Mouse (Mus musculus) intestine, embryonic 15.5 days (tissue): ENCODE results near the gene Ube2v1. TPM values are rescaled to one million over a fixed set of nuclear protein-coding genes. Genes with fewer than 3 reads are reported as not detected.

Experiments used
- ATAC-seq: fragments of 200-750 bp; cut with Nextera tagmentation; 2 replicates; pipeline ENCODE4 v1.8.0; 2017; ENCODE audit warnings: moderate TSS enrichment, moderate library complexity
- H3K27ac ChIP-seq: fragments of 300-500 bp; sonication (generic); 2 replicates; pipeline ENCODE4 v1.5.1; 2015; ENCODE audit warnings: mild to moderate bottlenecking, inconsistent platforms
- H3K27me3 ChIP-seq: fragments of 300-500 bp; sonication (generic); replicated peaks from 2 replicates; pipeline ENCODE4 v1.6.1; 2015; ENCODE audit warnings: inconsistent platforms
- H3K36me3 ChIP-seq: fragments of 300-500 bp; sonication (generic); 2 replicates; pipeline ENCODE4 v1.6.1; 2015; ENCODE audit warnings: inconsistent platforms
- H3K4me1 ChIP-seq: fragments of 300-500 bp; sonication (generic); replicated peaks from 2 replicates; pipeline ENCODE4 v1.6.1; 2015; ENCODE audit warnings: inconsistent platforms
- H3K4me2 ChIP-seq: fragments of 300-500 bp; sonication (generic); replicated peaks from 2 replicates; pipeline ENCODE4 v1.6.1; 2015; ENCODE audit warnings: mild to moderate bottlenecking, inconsistent platforms
- H3K4me3 ChIP-seq: fragments of 300-500 bp; sonication (generic); replicated peaks from 2 replicates; pipeline ENCODE4 v1.5.1; 2015; ENCODE audit warnings: inconsistent platforms
- H3K9ac ChIP-seq: fragments of 300-500 bp; sonication (generic); 2 replicates; pipeline ENCODE4 v1.6.1; 2015; ENCODE audit warnings: inconsistent platforms
- H3K9me3 ChIP-seq: fragments of 300-500 bp; sonication (generic); 2 replicates; pipeline ENCODE4 v1.6.1; 2016; ENCODE audit warnings: inconsistent platforms
- WGBS: fragments of 180-500 bp; shearing (Covaris S2); methylation state at CpG from one replicate; pipeline ENCODE4 v1.1.7; 2015; 5-methylcytosine and 5-hydroxymethylcytosine counted together
- polyA plus RNA-seq: library from polyadenylated mRNA; unstranded; fragments of >200 nt; fragmentation: Nextera tagmentation; extraction: Ambion mirVana; gene quantifications from 2 replicates; pipeline ENCODE4 v1.2.1, GENCODE M21; 2015

The Ube2v1 gene
- polyA plus RNA-seq, result 268 and 270 TPM in 2 replicates

GRCm38 (mm10) chr2:167631591-167632448, at the start of gene Ube2v1:
Gene Ube2v1, minus strand, starts transcription at chr2:167632095.
- H3K9ac ChIP-seq, result peak within 1 kb of the TSS; percentile 90

GRCm38 (mm10) chr2:167680657-167681056, 48.8 kb upstream of the Ube2v1 start:
- H3K9ac ChIP-seq, result no peak overlapping the region
- no peak for ATAC-seq
- 55% methylated on average over 5 of the region's 5 CpGs for WGBS
- H3K4me1 ChIP-seq, result 0 out of 2 replicates have a peak, but pooled peaks cover 2% of the 10 kb centered on the region
- no peaks in the 10 kb centered on the region for H3K36me3 ChIP-seq
- no peak overlapping the region for H3K4me2 ChIP-seq
- no peak overlapping the region for H3K4me3 ChIP-seq
- no peak overlapping the region for H3K27ac ChIP-seq
- H3K9me3 ChIP-seq, result no peaks in the 10 kb centered on the region
- no peaks in the 10 kb centered on the region for H3K27me3 ChIP-seq

More at GRCm38 (mm10) chr2:167631591-167632448, at the start of gene Ube2v1:
- ATAC-seq, result peak; percentile 92
- Histone ChIP-seq H3K27ac (peak within 1 kb of the TSS; percentile 94), H3K4me2 (peak within 1 kb of the TSS; percentile 76), H3K4me3 (peak within 1 kb of the TSS; percentile 87), H3K27me3 (no peaks in the 10 kb centered on the region), H3K9me3 (no peaks in the 10 kb centered on the region), H3K36me3 (peaks cover 5% of the 10 kb centered on the region; the same call in 1 of the 2 replicates), H3K4me1 (peaks cover 47% of the 10 kb centered on the region)
- under 1% methylated on average over 70 of the region's 87 CpGs for whole genome bisulfite sequencing

- Histone ChIP-seq H3K4me1 (0 out of 2 replicates have a peak, but pooled peaks cover 2% of the 10 kb centered on the region), H3K4me3 (no peak overlapping the region), H3K4me2 (no peak overlapping the region), H3K27ac (no peak overlapping the region), H3K36me3 (no peaks in the 10 kb centered on the region), H3K9ac (no peak overlapping the region), H3K9me3 (no peaks in the 10 kb centered on the region), H3K27me3 (no peaks in the 10 kb centered on the region)
- 2% methylated on average over 13 of the region's 13 CpGs for WGBS
- ATAC-seq, result peak; percentile 70
Measured at GRCm38 (mm10) chr2:167679902-167680430, 48.1 kb upstream of the Ube2v1 start.

- no peak overlapping the region for H3K9ac ChIP-seq
- 0 out of 2 replicates have a peak, but pooled peaks cover 2% of the 10 kb centered on the region for H3K4me1 ChIP-seq
- H3K4me3 ChIP-seq, result no peak overlapping the region
- ATAC-seq, result no peak
- H3K27me3 ChIP-seq, result no peaks in the 10 kb centered on the region
- 50% methylated on average over 5 of the region's 5 CpGs for WGBS
- H3K4me2 ChIP-seq, result no peak overlapping the region
- no peak overlapping the region for H3K27ac ChIP-seq
- H3K36me3 ChIP-seq, result no peaks in the 10 kb centered on the region
- no peaks in the 10 kb centered on the region for H3K9me3 ChIP-seq
Measured at GRCm38 (mm10) chr2:167678600-167678999, 46.7 kb upstream of the Ube2v1 start.

GRCm38 (mm10) chr2:167675120-167675909, 43.4 kb upstream of the Ube2v1 start:
- ATAC-seq, result no peak
- Histone ChIP-seq H3K9me3 (no peaks in the 10 kb centered on the region), H3K9ac (no peak overlapping the region), H3K4me2 (no peak overlapping the region), H3K27ac (no peak overlapping the region), H3K4me1 (0 out of 2 replicates have a peak, but pooled peaks cover 14% of the 10 kb centered on the region), H3K36me3 (no peaks in the 10 kb centered on the region), H3K4me3 (no peak overlapping the region), H3K27me3 (no peaks in the 10 kb centered on the region)
- WGBS, result 37% methylated on average over 14 of the region's 14 CpGs

- no peak overlapping the region for H3K4me2 ChIP-seq
- H3K9ac ChIP-seq, result no peak overlapping the region
- H3K27me3 ChIP-seq, result no peaks in the 10 kb centered on the region
- 0 out of 2 replicates have a peak, but pooled peaks cover 11% of the 10 kb centered on the region for H3K4me1 ChIP-seq
- H3K27ac ChIP-seq, result no peak overlapping the region
- H3K9me3 ChIP-seq, result no peaks in the 10 kb centered on the region
- ATAC-seq, result peak; percentile 36
- H3K4me3 ChIP-seq, result no peak overlapping the region
- H3K36me3 ChIP-seq, result no peaks in the 10 kb centered on the region
- WGBS, result 24% methylated on average over 13 of the region's 13 CpGs
Measured at GRCm38 (mm10) chr2:167672212-167672685, 40.4 kb upstream of the Ube2v1 start.

- peak; percentile 76 for ATAC-seq
- H3K4me3 ChIP-seq, result no peak overlapping the region
- H3K9ac ChIP-seq, result no peak overlapping the region
- no peaks in the 10 kb centered on the region for H3K36me3 ChIP-seq
- H3K27me3 ChIP-seq, result no peaks in the 10 kb centered on the region
- 0 out of 2 replicates have a peak overlapping the region, but pooled peaks have one; percentile 6 for H3K4me2 ChIP-seq
- H3K4me1 ChIP-seq, result 0 out of 2 replicates have a peak, but pooled peaks cover 11% of the 10 kb centered on the region
- H3K9me3 ChIP-seq, result no peaks in the 10 kb centered on the region
- H3K27ac ChIP-seq, result peak overlapping the region; percentile 37; the same call in 1 of the 2 replicates
- WGBS, result 74% methylated on average over 5 of the region's 5 CpGs
Measured at GRCm38 (mm10) chr2:167671101-167671633, 39.3 kb upstream of the Ube2v1 start.

GRCm38 (mm10) chr2:167669398-167669797, 37.5 kb upstream of the Ube2v1 start:
- no peak overlapping the region for H3K4me3 ChIP-seq
- no peak overlapping the region for H3K9ac ChIP-seq
- no peaks in the 10 kb centered on the region for H3K27me3 ChIP-seq
- H3K4me2 ChIP-seq, result no peak overlapping the region
- no peaks in the 10 kb centered on the region for H3K36me3 ChIP-seq
- 0 out of 2 replicates have a peak, but pooled peaks cover 11% of the 10 kb centered on the region for H3K4me1 ChIP-seq
- WGBS, result 55% methylated on average over 4 of the region's 4 CpGs
- no peak overlapping the region for H3K27ac ChIP-seq
- no peaks in the 10 kb centered on the region for H3K9me3 ChIP-seq
- no peak for ATAC-seq

- Histone ChIP-seq H3K27me3 (no peaks in the 10 kb centered on the region), H3K9ac (no peak overlapping the region), H3K36me3 (no peaks in the 10 kb centered on the region), H3K9me3 (no peaks in the 10 kb centered on the region), H3K4me1 (0 out of 2 replicates have a peak, but pooled peaks cover 11% of the 10 kb centered on the region), H3K4me3 (no peak overlapping the region), H3K27ac (no peak overlapping the region), H3K4me2 (no peak overlapping the region)
- no peak for ATAC-seq
- WGBS, result 89% methylated on average over 5 of the region's 5 CpGs
Measured at GRCm38 (mm10) chr2:167668426-167668825, 36.5 kb upstream of the Ube2v1 start.

- no peak overlapping the region for H3K9ac ChIP-seq
- no peak for ATAC-seq
- 78% methylated on average over 18 of the region's 18 CpGs for WGBS
Measured at GRCm38 (mm10) chr2:167665972-167666713, 34.2 kb upstream of the Ube2v1 start.

GRCm38 (mm10) chr2:167662713-167663112, 30.8 kb upstream of the Ube2v1 start:
- Histone ChIP-seq H3K9me3 (no peaks in the 10 kb centered on the region), H3K27me3 (no peaks in the 10 kb centered on the region), H3K27ac (no peak overlapping the region), H3K4me2 (peak overlapping the region; percentile 94; the same call in 1 of the 2 replicates), H3K4me1 (peaks cover 37% of the 10 kb centered on the region), H3K36me3 (0 out of 2 replicates have a peak, but pooled peaks cover 2% of the 10 kb centered on the region), H3K4me3 (no peak overlapping the region), H3K9ac (no peak overlapping the region)
- 50% methylated on average over 6 of the region's 6 CpGs for WGBS
- ATAC-seq, result no peak

More at GRCm38 (mm10) chr2:167665972-167666713, 34.2 kb upstream of the Ube2v1 start:
- Histone ChIP-seq H3K27ac (no peak overlapping the region), H3K4me1 (peaks cover 12% of the 10 kb centered on the region; the same call in 1 of the 2 replicates), H3K4me3 (no peak overlapping the region), H3K27me3 (no peaks in the 10 kb centered on the region), H3K9me3 (no peaks in the 10 kb centered on the region), H3K36me3 (no peaks in the 10 kb centered on the region), H3K4me2 (no peak overlapping the region)
